Mouse (Mus musculus) ovary, postnatal 14 days (tissue): ENCODE results near the gene Dennd5b.
"Not testable (repeated sequence)": the region's sequence is repeated elsewhere in the genome, so short reads cannot be mapped to it uniquely, and the experiment has no call there.

ENCODE experiments used
- DNase-seq: peaks from one replicate; pipeline ENCODE4 v3.0.0; 2022; ENCODE audit warnings: low spot score

Gene Dennd5b

GRCm38 (mm10) chr6:149005009-149005408, 96.5 kb downstream of the Dennd5b start:
- DNase-seq, result no peak

- DNase-seq, result no peak
Observed at GRCm38 (mm10) chr6:148994327-148994999, 107.0 kb downstream of the Dennd5b start.

- DNase-seq, result no peak
Observed at GRCm38 (mm10) chr6:148993117-148994077, 108.1 kb downstream of the Dennd5b start.

GRCm38 (mm10) chr6:148992373-148993116, 108.9 kb downstream of the Dennd5b start:
- no peak for DNase-seq

GRCm38 (mm10) chr6:148991660-148992372, 109.7 kb downstream of the Dennd5b start:
- DNase-seq, result no peak

- DNase-seq, result not testable (repeated sequence)
Observed at GRCm38 (mm10) chr6:148989792-148990491, 111.5 kb downstream of the Dennd5b start.

GRCm38 (mm10) chr6:148986003-148986402, 115.5 kb downstream of the Dennd5b start:
- no peak for DNase-seq

GRCm38 (mm10) chr6:148980495-148980894, 121.0 kb downstream of the Dennd5b start:
- DNase-seq, result no peak

- DNase-seq, result no peak
Observed at GRCm38 (mm10) chr6:148975096-148975495, 126.4 kb downstream of the Dennd5b start.

GRCm38 (mm10) chr6:148972891-148973290, 128.6 kb downstream of the Dennd5b start:
- no peak for DNase-seq

GRCm38 (mm10) chr6:148972059-148972848, 129.2 kb downstream of the Dennd5b start:
- DNase-seq, result no peak

GRCm38 (mm10) chr6:148971385-148971940, 130.0 kb downstream of the Dennd5b start:
- no peak for DNase-seq

- DNase-seq, result no peak
Observed at GRCm38 (mm10) chr6:148961285-148961684, 140.2 kb downstream of the Dennd5b start.

- no peak for DNase-seq
Observed at GRCm38 (mm10) chr6:148959540-148960238, 141.8 kb downstream of the Dennd5b start.

GRCm38 (mm10) chr6:148958712-148959111, 142.8 kb downstream of the Dennd5b start:
- DNase-seq, result no peak

GRCm38 (mm10) chr6:148957046-148957445, 144.4 kb downstream of the Dennd5b start:
- DNase-seq, result no peak

- DNase-seq, result no peak
Observed at GRCm38 (mm10) chr6:148955641-148956420, 145.6 kb downstream of the Dennd5b start.

- no peak for DNase-seq
Observed at GRCm38 (mm10) chr6:148946881-148947405, 154.5 kb downstream of the Dennd5b start.
